Mouse (Mus musculus) bone marrow macrophage, adult 2 months (primary cell): ENCODE measurements around the gene H1foo.

Experiments
- CTCF ChIP-seq: IDR thresholded peaks from 2 replicates; pipeline ENCODE4 v1.5.1; 2012; ENCODE audit warnings: low read depth, mild to moderate bottlenecking, low read length, moderate library complexity
- POLR2A ChIP-seq: IDR thresholded peaks from 2 replicates; pipeline ENCODE4 v1.6.1; 2012; ENCODE audit warnings: mild to moderate bottlenecking, low read depth, low read length, borderline replicate concordance

DNA sequence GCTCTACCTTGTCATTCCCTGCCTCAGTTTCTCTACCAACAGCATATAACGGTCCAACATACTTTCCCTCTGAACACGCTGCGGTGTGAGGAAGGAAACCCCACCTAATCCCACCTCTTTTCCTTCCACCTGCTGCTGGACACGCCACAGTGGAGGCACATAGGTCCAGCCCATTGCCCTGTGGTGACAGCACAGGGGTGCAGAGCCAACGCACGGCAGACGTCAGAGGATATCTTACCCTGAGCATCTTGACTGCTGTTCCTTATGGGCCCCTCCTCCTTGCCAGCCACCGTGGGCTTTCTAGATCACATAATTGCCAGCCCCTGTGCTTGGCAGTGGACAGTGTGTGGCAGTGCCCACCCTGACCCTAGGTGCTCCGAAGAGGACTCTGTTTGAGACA lies 45.7 kb downstream of the H1foo start:
- TF ChIP-seq POLR2A (no peak), CTCF (no peak)
